Mouse (Mus musculus): Measurements from ENCODE around the gene Piwil1. TPM values are rescaled to one million over a fixed set of nuclear protein-coding genes. Genes with fewer than 3 reads are reported as not detected.

Piwil1 gene
- polyA plus RNA-seq, 1 experiment from 2014 or later = not detected

DNA sequence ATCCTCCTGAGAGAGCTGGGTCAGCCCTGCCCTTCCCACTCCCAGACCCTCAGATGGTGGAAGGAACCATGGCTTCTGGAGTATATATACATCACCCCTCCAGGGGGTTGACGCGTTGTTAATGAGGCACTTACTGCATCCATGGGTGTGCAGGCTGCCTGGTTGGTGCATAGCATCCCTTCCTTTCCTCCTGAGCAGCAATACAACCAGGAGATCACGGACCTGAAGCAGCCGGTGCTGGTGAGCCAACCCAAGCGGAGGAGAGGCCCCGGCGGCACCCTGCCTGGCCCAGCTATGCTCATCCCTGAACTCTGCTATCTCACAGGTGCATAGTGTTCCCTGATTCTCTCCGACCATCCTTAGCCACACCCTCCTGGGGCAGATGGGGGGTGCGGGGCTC is 42.9 kb downstream of the Piwil1 start:
- no peak for ATAC-seq (ENCODE audit: insufficient number of reproducible peaks, insufficient read depth, low FRiP score, low TSS enrichment, low read depth)
- Histone ChIP-seq H3K27ac (no peak overlapping the region), H3K4me2 (no peak overlapping the region), H3K4me1 (replicated peaks) (no peaks in the 10 kb centered on the region), H3K36me3 (no peaks in the 10 kb centered on the region), H3K27me3 (peaks cover 5% of the 10 kb centered on the region), H3K4me3 (replicated peaks) (no peak overlapping the region), H3K9me3 (no peaks in the 10 kb centered on the region), H3K9ac (replicated peaks) (no peak overlapping the region)
- 75% methylated on average over 9 of the region's 9 CpGs for WGBS

DNA sequence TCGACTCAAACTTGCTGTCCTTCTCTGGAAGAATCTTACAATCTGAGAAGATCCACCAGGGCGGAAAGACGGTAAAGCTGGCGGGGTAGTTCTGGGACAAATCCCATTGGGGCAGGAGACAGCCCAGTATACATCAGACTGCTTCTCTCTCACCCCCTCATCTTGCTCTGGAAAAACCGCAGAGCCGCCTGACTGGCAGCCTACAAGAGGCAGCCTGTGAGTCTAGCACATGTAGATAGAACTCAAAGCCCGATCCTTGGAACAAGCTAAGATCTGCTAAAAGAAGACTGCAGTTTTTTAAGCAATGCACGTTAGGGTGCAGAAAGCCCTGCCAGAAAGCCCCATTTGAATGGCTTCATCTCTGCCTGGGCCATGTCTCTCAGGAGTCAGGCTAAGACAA is 43.9 kb downstream of the Piwil1 start:
- H3K4me2 ChIP-seq = no peak overlapping the region
- H3K36me3 ChIP-seq = no peaks in the 10 kb centered on the region
- 90% methylated on average over 8 of the region's 8 CpGs for WGBS
- H3K4me3 ChIP-seq (replicated peaks) = no peak overlapping the region
- no peak overlapping the region for H3K9ac ChIP-seq (replicated peaks)
- H3K27me3 ChIP-seq = no peaks in the 10 kb centered on the region; the same call in 1 of the 2 replicates
- H3K4me1 ChIP-seq (replicated peaks) = no peaks in the 10 kb centered on the region
- H3K9me3 ChIP-seq = no peaks in the 10 kb centered on the region
- no peak overlapping the region for H3K27ac ChIP-seq
- ATAC-seq (ENCODE audit: insufficient number of reproducible peaks, insufficient read depth, low FRiP score, low TSS enrichment, low read depth) = no peak

DNA sequence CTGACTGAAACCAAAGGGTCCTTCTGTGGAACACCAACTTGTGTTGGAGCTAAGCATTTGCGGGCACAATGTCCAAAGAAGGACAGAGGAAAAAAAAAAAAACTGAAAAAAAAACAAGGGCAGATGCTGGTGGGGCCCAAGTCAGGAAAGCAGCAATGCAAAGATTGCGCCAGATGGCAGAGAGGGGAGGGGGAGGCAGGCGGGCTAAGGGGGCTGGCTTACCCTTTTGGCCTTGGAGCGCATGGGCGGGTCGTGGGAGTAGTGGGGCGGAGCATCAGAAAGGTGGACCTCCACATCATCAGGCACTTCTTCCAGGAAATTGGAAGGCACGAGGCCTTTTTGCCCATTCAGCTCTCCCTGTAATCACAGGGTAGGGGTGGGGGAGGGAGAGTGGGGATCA is 58.8 kb downstream of the Piwil1 start:
- ATAC-seq (ENCODE audit: insufficient number of reproducible peaks, insufficient read depth, low FRiP score, low TSS enrichment, low read depth) = no peak
- H3K4me3 ChIP-seq (replicated peaks) = no peak overlapping the region
- WGBS = 33% methylated on average over 8 of the region's 8 CpGs
- H3K9me3 ChIP-seq = 0 out of 2 replicates have a peak, but pooled peaks cover 5% of the 10 kb centered on the region
- H3K9ac ChIP-seq (replicated peaks) = no peak overlapping the region
- no peak overlapping the region for H3K4me2 ChIP-seq
- no peaks in the 10 kb centered on the region for H3K36me3 ChIP-seq
- no peak overlapping the region for H3K27ac ChIP-seq
- no peaks in the 10 kb centered on the region for H3K27me3 ChIP-seq
- H3K4me1 ChIP-seq (replicated peaks) = no peaks in the 10 kb centered on the region

GRCm38 (mm10) chr5:128769026-128769631 is 66.8 kb downstream of the Piwil1 start:
- ATAC-seq (ENCODE audit: insufficient number of reproducible peaks, insufficient read depth, low FRiP score, low TSS enrichment, low read depth) = peak; percentile 80
- no peaks in the 10 kb centered on the region for H3K36me3 ChIP-seq
- H3K4me2 ChIP-seq = peak overlapping the region; percentile 52
- WGBS = 8% methylated on average over 10 of the region's 10 CpGs
- H3K9ac ChIP-seq (replicated peaks) = 0 out of 2 replicates have a peak overlapping the region, but pooled peaks have one; percentile 18
- peaks cover 13% of the 10 kb centered on the region for H3K4me1 ChIP-seq (replicated peaks)
- H3K27ac ChIP-seq = no peak overlapping the region
- no peaks in the 10 kb centered on the region for H3K27me3 ChIP-seq
- H3K9me3 ChIP-seq = no peaks in the 10 kb centered on the region
- H3K4me3 ChIP-seq (replicated peaks) = peak overlapping the region; percentile 23

GRCm38 (mm10) chr5:128776386-128776785 is 74.1 kb downstream of the Piwil1 start:
- Histone ChIP-seq H3K4me2 (no peak overlapping the region), H3K27ac (no peak overlapping the region), H3K36me3 (no peaks in the 10 kb centered on the region), H3K4me1 (replicated peaks) (no peaks in the 10 kb centered on the region), H3K9me3 (no peaks in the 10 kb centered on the region), H3K4me3 (replicated peaks) (no peak overlapping the region), H3K27me3 (no peaks in the 10 kb centered on the region), H3K9ac (replicated peaks) (no peak overlapping the region)
- WGBS = 66% methylated on average over 2 of the region's 2 CpGs
- no peak for ATAC-seq (ENCODE audit: insufficient number of reproducible peaks, insufficient read depth, low FRiP score, low TSS enrichment, low read depth)

GRCm38 (mm10) chr5:128781621-128782020 is 79.3 kb downstream of the Piwil1 start:
- Histone ChIP-seq H3K27me3 (peaks cover 3% of the 10 kb centered on the region; the same call in 1 of the 2 replicates), H3K4me2 (no peak overlapping the region), H3K4me3 (replicated peaks) (no peak overlapping the region), H3K9ac (replicated peaks) (no peak overlapping the region), H3K9me3 (no peaks in the 10 kb centered on the region), H3K27ac (no peak overlapping the region), H3K4me1 (replicated peaks) (no peaks in the 10 kb centered on the region), H3K36me3 (no peaks in the 10 kb centered on the region)
- WGBS = 68% methylated on average over 22 of the region's 22 CpGs
- no peak for ATAC-seq (ENCODE audit: insufficient number of reproducible peaks, insufficient read depth, low FRiP score, low TSS enrichment, low read depth)

- Histone ChIP-seq H3K9me3 (peaks cover 10% of the 10 kb centered on the region; the same call in 1 of the 2 replicates), H3K4me2 (no peak overlapping the region)
- WGBS = 91% methylated on average over 5 of the region's 5 CpGs
These were observed 98.3 kb downstream of the Piwil1 start for GRCm38 (mm10) chr5:128800592-128800991.

More at GRCm38 (mm10) chr5:128800592-128800991, 98.3 kb downstream of the Piwil1 start:
- Histone ChIP-seq H3K4me1 (replicated peaks) (no peaks in the 10 kb centered on the region), H3K9ac (replicated peaks) (no peak overlapping the region), H3K27ac (no peak overlapping the region), H3K4me3 (replicated peaks) (no peak overlapping the region), H3K36me3 (no peaks in the 10 kb centered on the region), H3K27me3 (no peaks in the 10 kb centered on the region)
- ATAC-seq (ENCODE audit: insufficient number of reproducible peaks, insufficient read depth, low FRiP score, low TSS enrichment, low read depth) = no peak

Other genes with a start within 250 kb of the Piwil1 start
- 10.9 and 12.5 TPM in 2 replicates for gene Fzd10, start 101.7 kb upstream of the Piwil1 start, polyA plus RNA-seq (2016; fragmentation: Nextera tagmentation; extraction: Ambion mirVana)